Mouse (Mus musculus) erythroblast, embryonic 14.5 days (primary cell): Measurements from ENCODE around the gene Ltbp1.

Experiments used
- GATA1 ChIP-seq: IDR thresholded peaks from 2 replicates; pipeline ENCODE4 v1.6.1; 2012; ENCODE audit warnings: low read length, inconsistent platforms, mixed read lengths
- TAL1 ChIP-seq: IDR thresholded peaks from 3 replicates; pipeline ENCODE4 v1.6.1; 2012; ENCODE audit warnings: low read length, inconsistent platforms, mixed read lengths

- TF ChIP-seq GATA1, result no peak
- no peak for TF ChIP-seq TAL1
Measured at GRCm38 (mm10) chr17:75020619-75021018, 15.3 kb downstream of the Ltbp1 start.
